Mouse (Mus musculus) heart, postnatal 0 days (tissue): ENCODE data around the gene Glp2r.

Source experiments
- CTCF ChIP-seq: IDR thresholded peaks from 2 replicates; pipeline ENCODE4 v1.5.1; 2016; ENCODE audit warnings: antibody characterized with exemption, control low read depth, low read depth
- EP300 ChIP-seq: IDR thresholded peaks from 2 replicates; pipeline ENCODE4 v1.6.1; 2016; ENCODE audit warnings: antibody characterized with exemption, low read depth

DNA sequence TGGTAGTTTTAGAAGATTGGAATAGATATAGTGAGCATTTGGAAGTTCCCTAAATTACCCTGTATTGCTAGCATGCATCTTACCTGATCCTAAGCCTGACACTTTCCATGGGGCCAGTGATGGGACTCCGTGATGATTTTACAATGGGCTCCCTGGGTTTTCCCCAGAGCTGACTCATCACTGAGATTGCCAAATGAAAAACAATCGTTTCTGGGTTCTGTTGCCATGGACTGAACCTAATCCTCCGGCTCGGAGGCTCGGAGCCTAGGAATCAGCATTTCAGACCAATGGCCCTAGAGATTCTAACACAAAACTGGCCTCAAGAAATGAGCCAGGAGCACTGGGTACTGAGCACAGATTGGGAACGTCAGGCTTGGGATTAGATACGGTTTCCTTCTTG, 148.6 kb downstream of the Glp2r start:
- TF ChIP-seq CTCF (no peak), EP300 (no peak)
